Mouse (Mus musculus) thymus, adult 2 months (tissue): ENCODE measurements around the gene Gfap.

Experiments
- CTCF ChIP-seq: fragments of 200-500 bp; IDR thresholded peaks from 2 replicates; pipeline ENCODE4 v1.5.1; 2012; ENCODE audit warnings: mild to moderate bottlenecking, control low read depth, low read length, moderate library complexity, borderline replicate concordance; ENCODE audit not compliant: control insufficient read depth, poor library complexity, insufficient read depth; ENCODE audit errors: extremely low read depth
- POLR2A ChIP-seq: fragments of 200-500 bp; IDR thresholded peaks from 2 replicates; pipeline ENCODE4 v1.6.1; 2012; ENCODE audit warnings: mild to moderate bottlenecking, low read length, control low read depth, moderate library complexity; ENCODE audit not compliant: control insufficient read depth, poor library complexity, insufficient read depth; ENCODE audit errors: extremely low read depth

- TF ChIP-seq CTCF (no peak), POLR2A (no peak)
Observed at GRCm38 (mm10) chr11:102896641-102897040, 4.1 kb downstream of the Gfap start.
